Mouse (Mus musculus) megakaryocyte, embryonic 14.5 days (primary cell): ENCODE data around the gene Smtnl1. TPM values are rescaled to one million over a fixed set of nuclear protein-coding genes. Genes with fewer than 3 reads are reported as not detected.

Experiments
- H3K27me3 ChIP-seq: replicated peaks from 2 replicates; pipeline ENCODE3; 2012; ENCODE audit warnings: inconsistent platforms
- H3K36me3 ChIP-seq: replicated peaks from 2 replicates; pipeline ENCODE3; 2012; ENCODE audit warnings: low read length, inconsistent platforms, mixed read lengths
- H3K4me1 ChIP-seq: 2 replicates; pipeline ENCODE4 v1.6.1; 2012; ENCODE audit warnings: inconsistent platforms
- H3K4me3 ChIP-seq: replicated peaks from 2 replicates; pipeline ENCODE3; 2012; ENCODE audit warnings: moderate library complexity, mild to moderate bottlenecking, inconsistent platforms
- H3K9me3 ChIP-seq: 2 replicates; pipeline ENCODE4 v1.6.1; 2012; ENCODE audit warnings: inconsistent platforms
- FLI1 ChIP-seq: IDR thresholded peaks from 2 replicates; pipeline ENCODE4 v1.6.1; 2012; ENCODE audit warnings: low read length, inconsistent platforms, mixed read lengths
- GATA1 ChIP-seq: IDR thresholded peaks from 3 replicates; pipeline ENCODE4 v1.6.1; 2012; ENCODE audit warnings: mixed read lengths, low read length, inconsistent platforms, borderline replicate concordance
- polyA plus RNA-seq: library from polyadenylated mRNA; stranded (reverse); fragments of >175 nt; gene quantifications from 2 replicates; pipeline ENCODE4 v1.2.3, GENCODE M21; 2012; ENCODE audit warnings: low replicate concordance; ENCODE audit not compliant: insufficient read depth

The Smtnl1 gene
- 0.07 TPM in 1 of 2 replicates, not detected in the other for polyA plus RNA-seq

GRCm38 (mm10) chr2:84822552-84822951 is at the start of gene Smtnl1:
Gene Smtnl1 (minus strand): TSS chr2:84822652.
- TF ChIP-seq GATA1 (no peak), FLI1 (no peak)
- peaks cover 11% of the 10 kb centered on the region; the same call in 1 of the 2 replicates for H3K9me3 ChIP-seq
- H3K27me3 ChIP-seq, result peaks cover 19% of the 10 kb centered on the region
- H3K4me1 ChIP-seq, result peaks cover 74% of the 10 kb centered on the region
- peak within 1 kb of the TSS; percentile 46 for H3K4me3 ChIP-seq
- H3K36me3 ChIP-seq, result peaks cover 3% of the 10 kb centered on the region

DNA sequence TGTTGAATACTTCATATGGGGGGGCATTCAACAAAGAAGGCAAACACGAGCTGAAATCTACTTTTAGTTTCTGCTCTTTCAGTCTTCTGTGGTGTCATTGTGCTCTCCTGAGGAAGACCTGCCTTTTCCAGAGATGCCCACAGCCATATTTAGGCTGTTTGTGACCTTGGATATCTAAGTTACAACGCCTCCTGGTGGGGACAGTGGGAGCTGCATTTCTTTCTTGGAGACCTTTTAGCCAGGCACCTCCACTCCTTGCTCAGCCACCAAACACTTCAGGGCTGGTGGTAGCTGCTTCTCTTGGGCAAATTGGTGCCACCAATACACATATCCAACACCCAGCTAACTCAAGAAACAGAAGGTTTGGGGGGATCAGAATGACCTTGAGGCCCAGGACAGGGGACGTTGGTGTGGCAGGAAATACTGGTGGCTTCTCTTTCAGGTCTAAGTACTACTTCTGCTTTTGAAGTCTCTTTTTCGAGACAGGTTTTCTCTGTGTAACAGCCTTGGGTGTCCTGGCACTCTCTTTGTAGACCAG is 48.2 kb upstream of the Smtnl1 start:
- TF ChIP-seq GATA1 (no peak), FLI1 (no peak)
- H3K4me3 ChIP-seq, result no peak overlapping the region
- no peaks in the 10 kb centered on the region for H3K36me3 ChIP-seq
- no peaks in the 10 kb centered on the region for H3K9me3 ChIP-seq
- peaks cover 41% of the 10 kb centered on the region for H3K4me1 ChIP-seq
- peaks cover 98% of the 10 kb centered on the region for H3K27me3 ChIP-seq

GRCm38 (mm10) chr2:84868977-84869376 is 46.5 kb upstream of the Smtnl1 start:
- no peaks in the 10 kb centered on the region for H3K36me3 ChIP-seq
- H3K4me3 ChIP-seq, result no peak overlapping the region
- H3K27me3 ChIP-seq, result peaks cover 91% of the 10 kb centered on the region
- H3K9me3 ChIP-seq, result no peaks in the 10 kb centered on the region
- TF ChIP-seq GATA1 (no peak), FLI1 (no peak)
- peaks cover 46% of the 10 kb centered on the region for H3K4me1 ChIP-seq

GRCm38 (mm10) chr2:84868521-84868943 is 46.1 kb upstream of the Smtnl1 start:
- no peaks in the 10 kb centered on the region for H3K9me3 ChIP-seq
- TF ChIP-seq FLI1 (no peak), GATA1 (no peak)
- no peaks in the 10 kb centered on the region for H3K36me3 ChIP-seq
- no peak overlapping the region for H3K4me3 ChIP-seq
- peaks cover 87% of the 10 kb centered on the region for H3K27me3 ChIP-seq
- H3K4me1 ChIP-seq, result peaks cover 50% of the 10 kb centered on the region

DNA sequence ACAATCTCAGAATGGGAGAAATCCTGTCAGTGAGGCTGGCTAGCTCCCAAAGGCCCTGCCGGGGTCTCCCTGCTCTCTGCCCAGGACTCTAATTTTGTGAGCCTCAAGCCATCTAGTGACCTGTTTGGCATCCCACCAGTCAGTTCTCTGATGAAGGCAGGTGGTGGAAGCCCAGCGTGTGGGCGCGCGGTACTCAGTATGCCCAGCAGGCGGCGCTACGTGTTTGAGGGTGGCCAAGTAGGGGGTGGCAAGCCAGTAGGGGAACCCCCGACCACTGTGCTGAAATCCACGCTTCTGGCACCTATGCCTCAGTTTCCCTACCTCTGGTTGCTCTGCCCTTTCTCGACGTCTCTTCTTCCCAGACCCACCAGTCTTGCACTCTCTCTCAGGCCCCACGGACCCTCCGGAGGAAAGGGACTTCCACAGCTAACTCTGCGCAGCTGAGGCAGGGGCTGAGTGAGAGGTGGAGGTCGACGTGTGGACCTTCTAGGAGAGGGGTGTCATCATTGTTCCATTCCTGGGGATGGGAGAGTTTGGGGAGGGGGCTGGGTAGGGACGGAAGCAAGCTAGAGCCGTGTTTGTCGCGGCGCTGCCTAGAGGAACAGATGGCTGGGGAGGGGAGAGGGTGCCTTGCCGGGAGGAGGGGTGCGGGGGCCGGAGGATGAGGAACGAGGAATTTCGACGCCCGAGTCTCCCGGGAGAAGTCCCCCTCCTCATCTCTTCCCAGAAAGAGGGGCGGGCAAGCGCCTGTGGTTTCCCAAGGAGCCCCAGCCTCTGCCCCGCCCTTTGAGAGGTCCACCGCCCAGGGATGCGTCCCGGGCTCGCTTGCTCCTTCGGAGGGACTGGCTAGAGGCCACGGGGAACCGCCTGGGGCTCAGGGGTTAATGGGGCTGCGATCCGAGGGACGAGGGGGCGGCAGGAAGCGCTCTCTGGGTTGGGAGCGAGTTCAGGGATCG is 43.4 kb upstream of the Smtnl1 start:
- H3K4me1 ChIP-seq, result peaks cover 38% of the 10 kb centered on the region
- peaks cover 61% of the 10 kb centered on the region for H3K27me3 ChIP-seq
- peaks cover 25% of the 10 kb centered on the region for H3K36me3 ChIP-seq
- TF ChIP-seq FLI1, result no peak
- no peak for TF ChIP-seq GATA1
- no peaks in the 10 kb centered on the region for H3K9me3 ChIP-seq
- peak overlapping the region; percentile 80 for H3K4me3 ChIP-seq

DNA sequence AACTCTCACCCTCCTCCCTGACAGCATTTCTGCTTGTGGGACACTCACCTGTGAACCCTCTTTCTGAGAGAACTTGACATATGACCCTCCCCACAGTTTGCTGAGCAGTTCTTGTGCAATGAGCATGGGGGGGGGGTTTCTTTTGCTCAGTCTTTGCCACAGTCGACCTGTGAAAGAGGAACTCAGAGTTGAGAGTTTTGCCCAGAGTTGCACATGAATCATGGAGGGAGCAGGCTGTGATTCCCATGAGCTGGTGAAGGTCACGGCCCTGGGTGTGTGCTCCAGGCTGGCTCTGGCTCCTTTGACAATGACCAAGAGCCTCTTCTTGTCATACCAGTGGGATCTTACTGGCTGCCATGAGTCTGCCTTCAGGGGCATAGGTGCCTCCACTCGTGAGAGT is 39.8 kb upstream of the Smtnl1 start:
- H3K4me3 ChIP-seq, result no peak overlapping the region
- H3K27me3 ChIP-seq, result peaks cover 25% of the 10 kb centered on the region
- H3K36me3 ChIP-seq, result peaks cover 60% of the 10 kb centered on the region
- H3K9me3 ChIP-seq, result no peaks in the 10 kb centered on the region
- TF ChIP-seq GATA1, result no peak
- no peak for TF ChIP-seq FLI1
- peaks cover 26% of the 10 kb centered on the region for H3K4me1 ChIP-seq

DNA sequence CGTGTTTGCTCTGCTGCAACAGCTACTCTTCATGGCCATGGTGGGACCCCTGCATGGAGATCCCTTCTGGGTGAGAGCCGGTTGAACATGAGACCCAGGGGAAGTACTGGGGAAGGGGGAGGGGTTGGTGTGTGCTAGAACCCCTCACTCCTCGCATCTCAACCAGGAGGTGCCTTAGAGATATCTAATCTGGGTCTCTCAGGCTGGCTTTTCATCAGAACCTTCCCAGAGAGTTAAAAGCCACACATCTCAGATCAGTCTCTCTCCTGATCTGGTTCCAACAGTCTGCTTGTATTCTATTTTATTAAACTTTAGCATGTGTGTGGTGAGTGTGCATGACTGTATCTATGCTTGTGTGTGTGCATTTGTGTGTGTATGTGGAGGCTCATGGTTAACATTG is 39.0 kb upstream of the Smtnl1 start:
- Histone ChIP-seq H3K4me1 (peaks cover 22% of the 10 kb centered on the region), H3K27me3 (peaks cover 17% of the 10 kb centered on the region), H3K9me3 (no peaks in the 10 kb centered on the region), H3K4me3 (no peak overlapping the region), H3K36me3 (peaks cover 67% of the 10 kb centered on the region)
- TF ChIP-seq GATA1, result no peak
- no peak for TF ChIP-seq FLI1

DNA sequence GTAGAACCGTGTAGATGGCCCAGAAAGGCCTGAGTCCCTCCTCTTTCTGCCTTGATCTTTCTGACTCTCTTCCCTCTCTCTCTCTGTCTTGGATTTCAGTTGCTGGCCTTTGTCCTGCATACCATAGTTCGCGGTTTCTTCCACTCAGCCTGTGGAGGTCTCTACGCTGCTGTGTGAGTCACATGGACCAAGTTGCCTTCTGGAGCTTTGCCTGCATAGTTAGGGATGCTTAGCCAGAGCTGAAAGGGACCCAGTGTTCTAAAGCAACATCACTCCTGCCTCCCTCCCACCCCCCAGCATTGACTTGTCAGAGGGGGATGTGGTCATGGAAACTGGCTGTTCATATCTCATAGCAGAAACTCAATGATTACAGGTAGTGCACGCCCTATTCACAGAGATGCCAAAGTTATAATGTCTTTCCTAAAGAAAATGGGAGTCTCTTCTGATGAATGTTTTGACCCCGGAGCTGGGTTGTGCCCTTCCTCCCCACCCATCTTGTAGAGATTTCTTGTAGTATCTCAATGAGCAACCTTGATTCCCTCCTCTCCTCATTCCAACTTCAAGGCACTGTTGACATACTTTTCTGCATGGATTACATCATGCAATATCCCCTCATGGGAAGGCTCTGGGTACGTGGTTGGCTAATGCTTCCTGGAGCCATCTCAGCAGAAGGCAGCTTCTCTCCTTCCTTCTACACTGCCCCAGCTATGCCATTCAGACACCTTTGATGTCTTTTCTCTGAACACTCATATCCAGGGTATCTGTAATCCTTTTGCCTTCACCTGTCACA is 37.7 kb upstream of the Smtnl1 start:
- Histone ChIP-seq H3K36me3 (peaks cover 76% of the 10 kb centered on the region), H3K4me1 (peaks cover 13% of the 10 kb centered on the region), H3K27me3 (peaks cover 6% of the 10 kb centered on the region), H3K4me3 (no peak overlapping the region), H3K9me3 (no peaks in the 10 kb centered on the region)
- TF ChIP-seq FLI1 (no peak), GATA1 (no peak)

DNA sequence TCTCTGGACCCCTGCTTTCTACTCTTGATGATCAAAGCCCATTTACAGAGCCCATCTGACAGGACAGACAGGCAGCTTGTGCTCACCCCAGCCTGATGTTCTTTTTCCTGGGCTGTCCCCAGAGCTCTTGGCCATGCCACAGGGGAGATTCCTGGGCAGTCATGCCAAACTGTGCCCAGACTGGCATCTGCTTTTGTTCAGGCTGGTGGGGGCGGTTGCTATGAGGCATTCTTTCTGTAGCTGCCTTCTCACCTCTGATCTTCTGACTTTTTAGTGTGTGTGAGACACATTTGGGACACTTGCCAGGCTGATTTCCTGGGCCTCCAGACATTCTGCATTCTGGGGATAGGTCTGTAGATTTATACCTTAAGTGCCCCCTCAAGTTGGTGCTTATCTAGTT is 36.1 kb upstream of the Smtnl1 start:
- Histone ChIP-seq H3K36me3 (peaks cover 92% of the 10 kb centered on the region), H3K4me3 (no peak overlapping the region), H3K27me3 (no peaks in the 10 kb centered on the region), H3K4me1 (peaks cover 6% of the 10 kb centered on the region), H3K9me3 (no peaks in the 10 kb centered on the region)
- no peak for TF ChIP-seq FLI1
- TF ChIP-seq GATA1, result no peak
